Mouse (Mus musculus): ENCODE results near the gene Rapgef4.

DNA sequence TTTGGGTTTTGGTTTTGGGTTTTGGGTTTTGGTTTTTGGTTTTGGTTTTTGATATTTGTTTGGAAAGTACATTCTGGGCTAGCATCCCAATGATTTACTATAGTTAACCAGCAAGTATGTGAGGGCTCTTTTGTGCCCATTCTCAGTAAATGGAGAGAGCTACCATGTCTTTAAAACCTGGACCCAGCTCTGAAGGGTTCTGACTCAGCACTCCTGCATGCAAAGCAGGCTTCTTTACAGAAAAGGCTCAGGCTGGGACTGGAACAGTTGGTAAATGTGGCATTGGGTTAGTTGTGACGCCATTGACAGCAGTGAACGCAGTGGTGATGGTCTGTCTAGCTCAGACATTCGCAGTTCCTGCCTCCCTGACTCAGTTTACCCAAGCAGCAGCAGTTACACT lies 236.3 kb downstream of the Rapgef4 start:
- TF ChIP-seq CTCF (IDR thresholded peaks at IDR 0.05) (no peak), EP300 (IDR thresholded peaks at IDR 0.05; ENCODE audit: insufficient read depth, low read depth, low read length) (no peak)

Measured in heart, adult 2 months (tissue).